Mouse (Mus musculus): ENCODE measurements around the gene Etfrf1.

The Etfrf1 gene

DNA sequence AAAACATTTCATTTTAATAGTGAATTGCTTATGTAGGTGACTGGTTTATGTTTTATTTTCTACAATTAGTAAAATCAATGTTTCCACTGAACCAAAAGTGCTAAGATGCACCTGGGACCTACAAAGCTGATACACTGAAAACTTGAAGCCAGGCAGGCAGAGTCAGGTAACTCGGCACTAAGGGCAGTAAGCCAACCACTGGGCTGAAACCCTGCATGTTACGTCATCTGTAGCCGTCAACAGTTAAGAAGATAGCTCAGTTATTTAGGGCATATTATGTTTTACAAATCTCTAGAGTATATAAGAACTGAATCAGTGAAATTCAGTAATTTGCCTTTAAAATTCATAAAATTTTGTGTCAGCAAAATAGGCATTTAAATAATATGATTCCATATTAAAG is 15.4 kb downstream of the Etfrf1 start:
- no peak for DNase-seq (ENCODE audit: low spot score)

DNA sequence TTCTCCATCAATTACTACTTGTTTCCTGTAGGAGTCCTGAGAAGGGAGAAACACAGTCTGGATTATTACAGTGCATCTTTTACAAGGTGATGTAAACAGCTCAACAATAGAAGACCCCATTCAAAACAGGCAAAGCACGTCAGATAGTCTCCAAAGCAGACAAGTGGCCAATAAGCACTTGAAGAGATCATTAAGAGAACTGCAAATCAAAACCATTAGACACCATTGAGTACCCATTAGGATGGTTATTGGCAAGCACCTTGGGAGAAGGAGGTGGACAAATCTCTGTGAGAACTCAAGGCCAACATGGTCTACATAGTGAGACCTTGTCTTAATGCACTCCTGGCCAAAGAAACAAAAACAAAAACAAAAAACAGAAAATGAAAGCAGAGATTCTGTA is 23.5 kb downstream of the Etfrf1 start:
- no peak for DNase-seq (ENCODE audit: low spot score)

DNA sequence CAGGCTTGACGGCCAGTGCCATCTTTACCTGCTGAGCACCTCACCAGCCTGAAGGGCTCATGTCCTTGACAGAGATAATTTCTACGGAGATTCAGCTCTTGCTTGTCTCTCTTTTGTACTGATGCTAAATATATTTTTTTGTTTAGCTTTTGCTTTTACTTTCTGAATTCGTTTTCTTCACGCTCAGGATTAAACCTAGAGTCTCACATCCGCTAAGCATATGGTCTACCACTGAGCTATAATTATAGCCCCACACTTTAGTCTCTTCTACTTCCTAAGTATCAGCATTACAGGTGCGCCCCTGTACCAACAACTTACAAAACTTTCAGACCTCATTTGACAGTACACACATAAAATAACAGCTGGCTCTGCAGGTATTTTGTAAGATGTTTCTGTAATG is 24.4 kb downstream of the Etfrf1 start:
- no peak for DNase-seq (ENCODE audit: low spot score)

DNA sequence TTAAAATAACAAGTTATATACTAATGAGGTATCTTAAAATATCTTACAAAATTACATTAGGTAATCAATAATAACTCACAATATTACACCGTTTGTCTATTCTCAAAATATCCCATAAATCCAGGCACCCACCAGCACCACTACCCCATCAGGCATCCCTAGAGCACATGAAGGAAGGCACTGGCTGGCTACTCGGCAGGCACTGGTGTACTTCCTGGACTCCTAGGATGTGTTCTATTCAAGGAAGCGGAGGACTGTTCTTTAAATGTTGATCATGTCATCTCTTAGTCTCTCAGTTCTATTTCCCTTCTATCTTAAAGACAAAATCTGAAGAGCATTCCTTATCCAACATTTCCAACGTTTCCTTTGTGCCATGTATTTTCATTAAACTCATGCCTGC is 26.2 kb downstream of the Etfrf1 start:
- no peak for DNase-seq (ENCODE audit: low spot score)

DNA sequence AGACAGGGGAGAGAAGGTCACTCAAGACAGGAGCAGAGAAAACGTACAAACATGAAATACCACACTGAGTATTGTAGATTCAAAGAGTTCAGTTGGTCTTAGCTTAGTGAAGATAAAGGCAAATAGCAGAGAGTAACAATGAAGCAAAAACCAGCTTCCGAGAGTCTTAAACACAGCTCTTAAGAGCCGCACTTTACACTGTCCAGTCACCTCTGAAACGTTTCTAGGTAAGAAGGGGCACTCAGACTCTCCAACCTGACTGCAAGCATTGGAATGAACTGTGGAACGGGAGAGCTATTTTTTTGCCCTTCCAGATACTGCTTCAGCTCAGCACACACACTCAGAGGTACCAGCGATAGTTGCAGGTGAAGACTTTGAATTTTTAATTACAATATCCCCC is 29.4 kb downstream of the Etfrf1 start:
- DNase-seq (ENCODE audit: low spot score), result no peak

DNA sequence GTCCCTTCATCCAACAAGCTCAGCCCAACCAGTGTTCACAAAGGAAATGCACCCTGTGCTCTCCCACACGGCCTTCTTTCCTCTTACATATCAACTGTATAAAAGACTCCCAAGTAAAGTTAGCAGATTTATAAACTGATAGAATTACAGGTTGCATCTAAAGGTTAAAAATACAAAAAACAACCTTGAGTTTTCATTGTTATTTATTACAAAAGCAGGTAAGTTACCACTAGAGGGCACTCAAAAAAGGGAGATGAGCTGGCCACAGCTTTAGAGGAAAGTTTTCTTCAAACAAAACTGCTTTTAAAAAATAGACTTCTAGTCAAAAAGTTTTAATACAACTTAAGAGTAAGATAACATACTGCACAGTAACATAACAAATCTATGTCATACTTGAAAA is 31.6 kb downstream of the Etfrf1 start:
- DNase-seq (ENCODE audit: low spot score), result no peak

DNA sequence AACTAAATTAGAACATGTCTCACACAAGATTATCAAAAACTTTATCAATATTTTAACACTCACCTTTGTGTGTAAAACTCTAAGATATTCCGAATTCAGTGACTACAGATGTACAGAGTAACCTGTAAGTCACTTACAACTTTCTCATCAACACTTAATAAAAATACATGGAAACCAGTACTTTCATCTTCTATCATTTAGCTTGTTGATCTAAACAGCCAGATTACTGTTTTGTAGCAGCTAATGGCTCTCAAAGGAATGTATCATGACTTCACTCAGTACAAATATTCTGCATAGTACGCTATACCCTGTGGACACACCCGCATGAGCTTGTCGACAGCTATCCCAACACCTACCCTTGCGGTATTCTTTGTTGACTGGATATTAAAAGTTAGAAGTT is 35.9 kb downstream of the Etfrf1 start:
- DNase-seq (ENCODE audit: low spot score), result no peak

DNA sequence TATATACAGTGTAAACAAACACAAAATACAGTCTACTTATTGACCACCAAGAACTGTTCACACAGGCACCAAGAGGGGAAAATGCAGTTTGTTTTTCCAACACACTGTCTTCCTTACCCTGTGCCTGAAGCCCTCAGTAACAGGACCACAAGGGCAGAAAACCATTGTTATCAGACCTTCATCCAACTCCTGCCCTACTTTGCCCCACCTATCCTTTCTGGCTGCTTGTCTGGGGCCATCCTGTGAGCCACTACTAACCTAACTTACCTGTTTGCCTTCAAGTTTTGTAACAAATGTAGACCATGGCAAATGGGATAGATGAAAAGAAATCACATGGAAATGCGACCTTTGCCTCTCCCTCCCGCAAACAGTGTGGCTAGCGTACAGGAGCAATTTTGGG is 37.0 kb downstream of the Etfrf1 start:
- DNase-seq (ENCODE audit: low spot score), result no peak

DNA sequence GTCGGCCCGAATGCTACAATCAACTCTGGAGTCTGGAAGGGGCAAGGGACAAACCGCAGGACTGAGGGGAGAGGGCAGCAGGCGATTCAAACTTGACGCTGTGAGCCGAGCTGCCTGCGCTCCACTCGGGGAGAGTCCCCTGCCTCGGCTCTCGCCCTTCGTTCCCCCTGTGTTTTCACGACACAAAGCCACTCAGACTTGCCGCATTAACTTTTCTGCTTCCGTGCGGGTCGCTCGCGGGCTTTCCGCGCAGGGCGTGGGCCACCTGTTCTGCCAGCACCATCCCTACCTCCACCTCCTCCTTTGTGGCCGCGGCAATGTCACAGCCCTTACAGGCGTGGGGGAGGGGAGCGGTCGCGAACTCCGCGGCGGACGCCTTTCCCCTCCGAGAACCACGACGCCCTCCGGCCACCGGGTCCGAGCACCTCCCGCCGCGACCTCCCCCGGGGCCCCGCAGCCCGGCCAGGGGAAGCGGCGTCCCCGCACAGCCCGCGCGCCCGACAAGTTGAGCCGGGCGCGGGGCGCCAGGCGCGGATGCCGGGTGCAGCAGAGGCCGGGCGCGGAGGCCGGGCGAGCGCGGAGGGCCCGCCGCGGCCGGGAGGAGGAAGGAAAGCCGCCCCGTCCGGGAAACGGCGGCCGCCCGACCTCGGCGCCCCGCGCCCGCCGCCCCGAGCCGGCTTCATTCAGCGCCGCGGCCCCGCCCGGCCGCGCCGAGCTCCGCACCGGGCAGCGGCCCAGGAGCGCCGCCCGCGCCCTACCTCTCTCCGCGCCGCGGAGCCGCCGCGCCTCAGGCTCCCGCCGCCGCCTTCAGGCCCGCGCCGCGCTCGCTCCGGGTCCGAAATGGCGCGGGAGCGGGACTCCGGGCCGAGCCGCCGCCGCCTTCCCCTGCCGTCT is 38.6 kb downstream of the Etfrf1 start:
- peak; percentile 63 for DNase-seq (ENCODE audit: low spot score)

DNA sequence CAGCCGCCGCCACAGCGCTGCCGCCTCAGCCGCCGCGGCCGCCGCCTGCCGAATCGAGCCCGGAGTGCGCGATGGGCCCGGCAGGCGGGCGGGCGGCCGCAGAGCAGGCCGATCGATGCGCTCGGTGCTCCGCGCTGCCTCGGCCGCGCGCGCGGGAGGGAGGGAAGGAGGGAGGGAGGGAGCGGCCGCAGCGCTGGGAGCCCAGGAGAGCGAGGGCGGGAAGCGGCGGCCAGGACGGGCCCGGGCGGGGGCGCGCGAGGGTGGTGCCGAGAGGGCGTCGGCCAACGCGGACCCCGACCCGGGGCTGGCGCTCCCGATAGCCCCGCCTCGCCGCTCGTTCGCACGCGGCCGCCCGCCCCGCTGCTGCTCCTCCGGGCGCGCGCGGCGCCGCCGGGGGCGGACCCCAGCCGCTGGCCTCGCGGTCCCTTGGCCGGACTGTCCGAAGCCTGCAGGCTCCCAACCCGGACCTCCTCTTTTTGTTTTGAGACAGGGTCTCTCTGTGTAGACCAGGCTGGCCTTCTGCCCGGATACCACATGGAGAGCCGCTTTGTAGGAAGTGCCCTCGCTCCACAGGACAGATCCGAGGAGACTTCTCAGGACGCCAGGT is 39.4 kb downstream of the Etfrf1 start, which contains the start of gene Kras:
TSS of gene Kras (minus strand) at position 55 of the 607 bp plus-strand sequence.
- DNase-seq (ENCODE audit: low spot score), result peak; percentile 96

DNA sequence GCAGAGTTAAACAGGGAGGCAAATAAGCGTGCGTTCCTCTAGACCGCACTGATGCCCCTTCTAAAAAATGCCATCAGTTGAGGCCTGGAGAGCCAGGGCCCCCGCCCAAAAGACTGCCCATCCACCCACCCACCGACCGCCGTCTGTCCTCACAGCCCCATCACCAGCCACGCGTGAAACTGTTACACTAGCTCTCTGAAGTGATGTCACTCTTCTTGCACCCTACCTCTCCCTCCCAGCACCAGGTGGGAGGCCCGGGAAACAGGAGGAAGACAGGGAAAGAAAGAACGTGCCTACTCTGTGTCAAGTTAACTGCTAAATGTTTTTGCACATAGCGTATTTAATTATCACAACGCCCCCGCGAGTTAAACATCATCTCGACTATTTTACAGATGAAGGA is 39.9 kb downstream of the Etfrf1 start:
- DNase-seq (ENCODE audit: low spot score), result no peak

DNA sequence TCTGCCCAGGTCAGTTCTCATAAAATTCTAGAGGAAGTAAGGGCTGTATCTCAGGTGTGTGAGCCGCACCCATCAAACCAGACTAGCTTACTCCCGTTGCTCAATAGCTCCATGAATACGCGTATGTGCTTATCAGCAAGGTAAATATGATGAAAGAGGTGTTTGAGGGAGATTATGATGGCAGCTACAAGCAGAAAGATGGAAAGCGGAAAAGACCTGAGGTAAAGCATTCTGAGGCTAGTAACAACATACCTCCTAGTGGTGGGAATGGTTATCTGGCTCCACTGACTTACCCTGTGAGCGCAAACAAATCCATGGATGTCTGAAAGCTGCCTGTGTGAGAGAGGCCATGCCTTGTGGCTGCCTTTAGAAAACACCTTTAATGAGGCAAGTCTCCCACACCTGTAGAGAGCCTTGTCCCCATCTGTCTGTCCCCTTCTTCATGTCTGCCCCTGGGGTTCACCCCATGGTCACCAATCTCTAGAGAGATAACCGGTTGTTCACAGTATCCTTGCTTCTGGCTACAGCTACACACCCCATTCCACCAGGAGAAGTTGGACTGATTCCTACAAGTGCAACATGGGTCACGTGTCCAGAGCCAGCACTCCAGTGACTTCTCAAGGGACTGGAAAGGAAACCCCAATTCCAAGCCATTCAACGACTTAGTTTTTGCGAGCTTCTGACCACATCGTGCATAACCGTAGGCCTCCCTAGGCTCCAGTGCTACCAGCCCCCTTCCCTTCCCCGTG is 45.2 kb downstream of the Etfrf1 start:
- DNase-seq (ENCODE audit: low spot score), result no peak

DNA sequence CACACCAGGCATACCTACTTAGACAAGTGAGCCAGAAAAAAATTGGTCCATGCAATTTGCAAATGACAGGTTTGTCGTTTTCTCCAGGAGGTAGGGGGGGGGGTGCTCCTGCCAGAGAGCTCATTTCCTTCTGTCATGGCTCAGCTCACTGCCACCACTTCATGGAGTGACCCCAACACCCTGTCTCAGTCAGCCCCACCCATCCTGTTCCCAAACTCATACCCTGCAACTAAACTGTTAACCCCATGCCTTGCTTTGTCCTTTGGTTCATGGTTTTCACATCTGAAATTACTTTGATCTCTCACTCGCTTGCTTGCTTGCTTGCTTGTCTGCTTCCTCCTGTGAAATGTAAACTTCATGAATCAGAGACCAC is 45.8 kb downstream of the Etfrf1 start:
- DNase-seq (ENCODE audit: low spot score), result no peak

DNA sequence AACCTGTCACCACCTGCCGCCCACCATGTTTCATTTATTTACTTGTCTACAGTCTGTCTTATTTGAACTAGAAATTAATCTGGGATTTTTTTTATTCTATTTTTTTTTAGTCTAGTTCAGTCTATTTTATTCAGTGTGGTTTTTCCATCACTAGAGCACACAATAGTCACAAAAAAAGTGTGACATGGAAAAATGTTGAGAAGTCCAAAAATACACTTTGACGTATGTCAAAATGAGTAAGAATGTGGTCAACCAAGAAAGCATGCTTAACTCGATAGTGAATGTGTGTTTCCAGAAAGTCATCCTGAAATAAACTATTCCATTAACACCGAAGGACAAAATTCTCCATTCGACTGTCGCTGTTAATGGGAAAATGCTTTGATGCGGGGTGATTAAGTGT is 51.4 kb downstream of the Etfrf1 start:
- no peak for DNase-seq (ENCODE audit: low spot score)

Measured in ovary, postnatal 36 days (tissue).